Mouse (Mus musculus): ENCODE measurements around the gene Taf3. TPM values are rescaled to one million over a fixed set of nuclear protein-coding genes. Genes with fewer than 3 reads are reported as not detected.
A peak's percentile ranks its signal among the peaks of the same experiment; 100 is the strongest.

The Taf3 gene
- total and polyA plus RNA-seq, 3 experiments = 5.5 to 30.8 (median 20.8) TPM

- TF ChIP-seq POLR2AphosphoS5 (IDR thresholded peaks at IDR 0.05; ENCODE audit: insufficient replicate concordance, low read depth, low read length) = no peak
- no peak for TF ChIP-seq GATA2 (IDR thresholded peaks at IDR 0.05; ENCODE audit: borderline replicate concordance, low read depth, low read length)
- TF ChIP-seq CTCF (IDR thresholded peaks at IDR 0.05; ENCODE audit: low read depth, low read length) = no peak
- TF ChIP-seq TAL1 (conservative IDR thresholded peaks at IDR 0.05; ENCODE audit: low read depth, low read length) = no peak
- TF ChIP-seq GATA1 (IDR thresholded peaks at IDR 0.05; ENCODE audit: borderline replicate concordance, low read length) = no peak
- no peak for DNase-seq (ENCODE audit: low spot score)
- ATAC-seq (ENCODE audit: extremely low read depth, insufficient number of reproducible peaks, low FRiP score, poor library complexity, severe bottlenecking) = peak; percentile 19; the same call in 1 of the 2 replicates
- H3K4me3 ChIP-seq (ENCODE audit: low read depth, low read length) = peak overlapping the region; percentile 67; the same call in 1 of the 2 replicates
- H3K4me1 ChIP-seq (ENCODE audit: insufficient read depth, low read depth, low read length) = peaks cover 86% of the 10 kb centered on the region
- no peaks in the 10 kb centered on the region for H3K36me3 ChIP-seq (replicated peaks)
- no peaks in the 10 kb centered on the region for H3K9me3 ChIP-seq (replicated peaks)
- peaks cover 35% of the 10 kb centered on the region for H3K27me3 ChIP-seq (ENCODE audit: insufficient read depth, low read length)
These were observed 153.4 kb downstream of the Taf3 start for GRCm38 (mm10) chr2:9894836-9895593.

DNA sequence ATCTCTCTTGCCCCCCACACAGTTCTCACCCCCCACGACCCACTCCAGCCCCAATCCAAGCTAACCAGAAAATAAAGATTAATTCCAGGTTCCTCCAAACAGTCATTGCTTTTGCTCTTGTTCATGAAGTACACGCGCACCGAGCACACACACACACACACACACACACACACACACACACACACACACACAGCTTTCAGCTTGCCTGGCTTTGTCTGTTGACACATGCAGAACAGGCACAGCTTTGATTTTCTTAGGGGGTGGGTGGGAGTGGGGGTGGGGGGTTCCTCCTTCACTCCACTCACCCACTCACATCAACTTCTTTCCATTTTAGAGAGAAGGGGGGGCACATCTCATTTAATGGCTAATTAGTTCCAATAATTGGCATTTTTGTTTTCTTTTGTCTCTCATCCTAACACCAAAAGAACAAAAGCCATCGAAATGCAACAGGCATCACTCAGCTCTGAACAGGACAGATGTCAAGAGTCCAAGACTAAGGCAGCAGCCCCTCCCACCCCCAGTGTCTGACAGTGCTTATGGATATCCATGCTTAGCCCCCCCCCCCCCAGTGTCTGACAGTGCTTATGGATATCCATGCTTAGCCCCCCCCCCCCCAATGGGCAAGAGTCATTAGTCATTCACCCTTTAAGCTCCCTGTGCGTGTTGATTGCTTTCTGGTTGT is 155.0 kb downstream of the Taf3 start:
- Histone ChIP-seq H3K4me1 (ENCODE audit: insufficient read depth, low read depth, low read length) (peaks cover 94% of the 10 kb centered on the region), H3K36me3 (replicated peaks) (no peaks in the 10 kb centered on the region), H3K27me3 (ENCODE audit: insufficient read depth, low read length) (peaks cover 21% of the 10 kb centered on the region), H3K9me3 (replicated peaks) (no peaks in the 10 kb centered on the region), H3K4me3 (ENCODE audit: low read depth, low read length) (no peak overlapping the region; the same call in 1 of the 2 replicates)
- DNase-seq (ENCODE audit: low spot score) (no peak), ATAC-seq (ENCODE audit: extremely low read depth, insufficient number of reproducible peaks, low FRiP score, poor library complexity, severe bottlenecking) (no peak)
- TF ChIP-seq GATA2 (IDR thresholded peaks at IDR 0.05; ENCODE audit: borderline replicate concordance, low read depth, low read length) (no peak), TAL1 (conservative IDR thresholded peaks at IDR 0.05; ENCODE audit: low read depth, low read length) (no peak), POLR2AphosphoS5 (IDR thresholded peaks at IDR 0.05; ENCODE audit: insufficient replicate concordance, low read depth, low read length) (no peak), GATA1 (IDR thresholded peaks at IDR 0.05; ENCODE audit: borderline replicate concordance, low read length) (no peak), CTCF (IDR thresholded peaks at IDR 0.05; ENCODE audit: low read depth, low read length) (no peak)

DNA sequence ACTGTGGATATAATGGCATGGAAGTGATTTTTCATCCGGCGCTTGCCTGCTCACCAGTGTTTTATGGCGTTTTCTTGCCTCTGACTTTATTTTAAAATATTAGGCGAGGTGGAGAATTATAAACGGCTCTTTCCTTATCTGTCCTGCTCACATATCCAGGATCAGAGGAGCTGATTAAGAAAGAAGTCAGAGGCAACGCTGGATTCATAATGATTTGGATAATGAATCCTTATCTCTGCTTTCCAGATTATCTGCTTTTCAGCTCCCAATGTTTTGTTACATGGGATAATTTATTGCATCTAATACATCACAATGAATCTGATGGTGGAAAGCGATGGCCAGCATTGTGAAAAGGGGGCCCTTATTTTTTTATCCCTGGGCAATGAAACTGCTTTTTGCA is 155.9 kb downstream of the Taf3 start:
- DNase-seq (ENCODE audit: low spot score) = no peak
- ATAC-seq (ENCODE audit: extremely low read depth, insufficient number of reproducible peaks, low FRiP score, poor library complexity, severe bottlenecking) = 0 out of 2 replicates have a peak, but pooled peaks have one; percentile 2
- TF ChIP-seq TAL1 (conservative IDR thresholded peaks at IDR 0.05; ENCODE audit: low read depth, low read length) (peak; percentile 69), GATA2 (IDR thresholded peaks at IDR 0.05; ENCODE audit: borderline replicate concordance, low read depth, low read length) (no peak)
- no peaks in the 10 kb centered on the region for H3K9me3 ChIP-seq (replicated peaks)
- peaks cover 93% of the 10 kb centered on the region for H3K4me1 ChIP-seq (ENCODE audit: insufficient read depth, low read depth, low read length)
- H3K27me3 ChIP-seq (ENCODE audit: insufficient read depth, low read length) = peaks cover 14% of the 10 kb centered on the region
- H3K36me3 ChIP-seq (replicated peaks) = no peaks in the 10 kb centered on the region
- no peak overlapping the region; the same call in 1 of the 2 replicates for H3K4me3 ChIP-seq (ENCODE audit: low read depth, low read length)

DNA sequence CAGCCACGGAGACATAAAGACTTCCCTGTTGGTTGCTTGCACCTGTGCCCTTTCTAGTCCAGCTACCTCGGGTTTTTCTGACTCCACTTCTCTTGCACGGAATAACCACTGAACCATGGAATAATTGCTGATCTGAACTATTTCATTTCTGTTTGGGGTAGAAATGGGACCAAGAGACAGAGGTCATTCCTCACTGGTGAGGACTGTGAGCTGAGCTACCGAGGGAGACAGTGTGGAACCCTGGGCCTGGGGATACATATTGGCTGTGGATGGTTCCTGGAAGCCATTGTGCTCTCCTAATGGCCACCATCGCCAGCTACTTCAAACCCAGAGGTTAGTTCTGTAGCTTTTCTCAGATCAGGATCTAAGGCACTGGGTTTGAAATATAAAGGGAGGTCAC is 157.5 kb downstream of the Taf3 start:
- no peak for TF ChIP-seq GATA2 (IDR thresholded peaks at IDR 0.05; ENCODE audit: borderline replicate concordance, low read depth, low read length)
- no peak for TF ChIP-seq POLR2AphosphoS5 (IDR thresholded peaks at IDR 0.05; ENCODE audit: insufficient replicate concordance, low read depth, low read length)
- TF ChIP-seq TAL1 (conservative IDR thresholded peaks at IDR 0.05; ENCODE audit: low read depth, low read length) = no peak
- TF ChIP-seq GATA1 (IDR thresholded peaks at IDR 0.05; ENCODE audit: borderline replicate concordance, low read length) = no peak
- no peak for TF ChIP-seq CTCF (IDR thresholded peaks at IDR 0.05; ENCODE audit: low read depth, low read length)
- DNase-seq (ENCODE audit: low spot score) (no peak), ATAC-seq (ENCODE audit: extremely low read depth, insufficient number of reproducible peaks, low FRiP score, poor library complexity, severe bottlenecking) (no peak)
- Histone ChIP-seq H3K9me3 (replicated peaks) (no peaks in the 10 kb centered on the region), H3K4me3 (ENCODE audit: low read depth, low read length) (no peak overlapping the region; the same call in 1 of the 2 replicates), H3K36me3 (replicated peaks) (peaks cover 6% of the 10 kb centered on the region), H3K27me3 (ENCODE audit: insufficient read depth, low read length) (no peaks in the 10 kb centered on the region), H3K4me1 (ENCODE audit: insufficient read depth, low read depth, low read length) (peaks cover 92% of the 10 kb centered on the region)

- Histone ChIP-seq H3K4me1 (ENCODE audit: insufficient read depth, low read depth, low read length) (peaks cover 92% of the 10 kb centered on the region), H3K27me3 (ENCODE audit: insufficient read depth, low read length) (peaks cover 3% of the 10 kb centered on the region), H3K36me3 (replicated peaks) (peaks cover 10% of the 10 kb centered on the region), H3K9me3 (replicated peaks) (no peaks in the 10 kb centered on the region), H3K4me3 (ENCODE audit: low read depth, low read length) (peak overlapping the region; percentile 76; the same call in 1 of the 2 replicates)
- TF ChIP-seq GATA1 (IDR thresholded peaks at IDR 0.05; ENCODE audit: borderline replicate concordance, low read length) = no peak
- TF ChIP-seq GATA2 (IDR thresholded peaks at IDR 0.05; ENCODE audit: borderline replicate concordance, low read depth, low read length) = no peak
- no peak for TF ChIP-seq POLR2AphosphoS5 (IDR thresholded peaks at IDR 0.05; ENCODE audit: insufficient replicate concordance, low read depth, low read length)
- no peak for TF ChIP-seq TAL1 (conservative IDR thresholded peaks at IDR 0.05; ENCODE audit: low read depth, low read length)
- no peak for TF ChIP-seq CTCF (IDR thresholded peaks at IDR 0.05; ENCODE audit: low read depth, low read length)
- ATAC-seq (ENCODE audit: extremely low read depth, insufficient number of reproducible peaks, low FRiP score, poor library complexity, severe bottlenecking) = no peak
- DNase-seq (ENCODE audit: low spot score) = no peak
These were observed 158.1 kb downstream of the Taf3 start for GRCm38 (mm10) chr2:9890251-9890650.

DNA sequence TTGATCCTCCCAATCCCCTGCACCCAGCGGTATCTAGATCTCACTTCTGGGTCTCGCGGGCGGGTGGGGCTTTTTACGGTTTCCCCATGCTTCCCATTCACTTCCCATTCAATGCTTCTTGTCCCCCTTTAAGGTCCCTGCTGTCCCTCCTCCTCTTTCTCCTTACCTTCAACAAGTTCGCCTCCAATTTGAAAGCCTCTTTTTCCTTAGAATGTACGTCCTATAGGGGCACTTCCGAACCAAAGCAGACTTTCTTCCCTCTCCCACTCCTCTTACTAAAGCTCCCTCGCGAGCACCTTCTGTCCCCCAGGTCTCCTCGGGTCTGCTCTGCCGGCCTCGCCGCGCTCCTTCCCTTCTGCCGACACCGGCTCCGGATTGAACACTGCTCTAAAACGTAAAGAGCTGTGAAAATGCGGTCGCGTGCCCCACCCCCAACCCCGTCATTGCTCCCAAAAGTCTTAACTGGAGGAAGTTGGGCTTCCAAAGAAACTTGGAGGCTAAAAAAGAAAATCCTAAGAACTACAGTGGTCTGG is 158.7 kb downstream of the Taf3 start, which contains the start of gene Gata3:
Gene Gata3, minus strand, starts transcription at position 384 of the 533 bp plus-strand sequence.
- ATAC-seq (ENCODE audit: extremely low read depth, insufficient number of reproducible peaks, low FRiP score, poor library complexity, severe bottlenecking) (no peak), DNase-seq (ENCODE audit: low spot score) (peak; percentile 39)
- Histone ChIP-seq H3K27me3 (ENCODE audit: insufficient read depth, low read length) (peaks cover 7% of the 10 kb centered on the region), H3K4me3 (ENCODE audit: low read depth, low read length) (peak within 1 kb of the TSS; percentile 76), H3K36me3 (replicated peaks) (peaks cover 15% of the 10 kb centered on the region), H3K9me3 (replicated peaks) (no peaks in the 10 kb centered on the region), H3K4me1 (ENCODE audit: insufficient read depth, low read depth, low read length) (peaks cover 88% of the 10 kb centered on the region)
- TF ChIP-seq POLR2AphosphoS5 (IDR thresholded peaks at IDR 0.05; ENCODE audit: insufficient replicate concordance, low read depth, low read length) (no peak), GATA1 (IDR thresholded peaks at IDR 0.05; ENCODE audit: borderline replicate concordance, low read length) (no peak), CTCF (IDR thresholded peaks at IDR 0.05; ENCODE audit: low read depth, low read length) (no peak), TAL1 (conservative IDR thresholded peaks at IDR 0.05; ENCODE audit: low read depth, low read length) (no peak), GATA2 (IDR thresholded peaks at IDR 0.05; ENCODE audit: borderline replicate concordance, low read depth, low read length) (no peak)

Data from G1E (cell line).